Mouse (Mus musculus): ENCODE results near the gene Sesn3.

- TF ChIP-seq CTCF (IDR thresholded peaks at IDR 0.05; ENCODE audit: control insufficient read depth, insufficient read depth, insufficient replicate concordance, low read depth, low read length) (no peak), POLR2A (IDR thresholded peaks at IDR 0.05; ENCODE audit: control insufficient read depth, low read depth, low read length) (no peak)
Observed at GRCm38 (mm10) chr9:14364719-14365118, 89.9 kb downstream of the Sesn3 start.
